Mouse (Mus musculus) c-Kit-positive CD71-positive TER-119-positive erythroid progenitor cells, embryonic 14.5 days (primary cell): ENCODE data around the gene Auts2.
A peak's percentile ranks its signal among the peaks of the same experiment; 100 is the strongest.

Experiments used
- DNase-seq: peaks from one replicate; pipeline ENCODE4 v3.0.0-alpha.2; 2013; ENCODE audit warnings: low spot score

The Auts2 gene

DNA sequence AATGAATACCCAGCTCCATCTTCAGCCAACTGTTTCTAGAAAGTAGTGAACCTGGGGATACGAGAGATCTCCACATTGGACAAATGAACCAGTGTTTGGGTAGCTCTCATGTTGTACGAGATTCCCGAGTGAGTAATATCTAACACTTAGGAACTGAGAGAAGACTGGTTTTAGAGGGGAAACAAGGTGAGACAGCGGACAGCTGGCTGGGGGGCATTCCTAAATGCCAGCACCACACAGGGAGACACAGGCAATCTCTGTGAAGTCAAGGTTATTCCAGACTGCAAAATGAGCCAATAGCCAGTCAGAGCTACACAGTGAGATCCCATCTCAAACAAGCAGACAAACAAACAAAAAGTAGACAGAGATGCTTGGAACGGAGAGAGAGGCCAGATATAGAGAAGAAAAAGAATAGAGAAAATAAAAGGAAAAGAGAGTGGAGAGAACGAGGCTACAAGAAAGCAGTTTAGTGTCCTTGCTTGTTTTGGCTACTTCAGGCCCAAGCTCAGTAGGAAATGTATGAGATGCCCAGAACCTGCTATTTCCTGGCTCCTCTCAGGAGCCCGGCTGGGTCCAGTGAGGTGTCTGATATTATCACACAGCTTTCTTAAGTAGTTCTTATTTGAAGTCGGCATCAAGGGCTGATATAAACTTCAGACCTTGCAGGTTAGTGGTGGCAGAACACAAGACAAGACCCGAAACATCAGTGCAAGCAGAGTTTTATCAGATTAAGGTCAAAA lies 224.9 kb downstream of the Auts2 start:
- DNase-seq = no peak

DNA sequence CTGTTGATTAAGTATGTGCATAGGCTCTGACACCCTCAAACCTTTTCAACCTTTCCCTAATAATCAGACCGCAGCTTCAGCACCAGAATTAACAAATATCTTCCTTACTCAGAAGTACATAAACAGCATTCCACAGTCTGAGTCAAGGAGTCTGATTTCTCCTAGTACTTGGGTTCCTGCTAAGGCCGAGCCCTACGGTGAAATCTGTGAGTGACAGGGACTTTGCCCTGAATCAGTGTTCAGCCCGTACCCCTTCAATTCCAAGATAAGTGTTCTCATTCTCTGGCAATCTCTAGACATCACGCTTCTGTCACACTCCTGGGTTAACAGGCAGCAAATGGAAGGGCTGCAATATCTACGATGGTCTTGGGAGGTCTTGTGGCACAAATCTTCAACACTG lies 226.2 kb downstream of the Auts2 start:
- no peak for DNase-seq

DNA sequence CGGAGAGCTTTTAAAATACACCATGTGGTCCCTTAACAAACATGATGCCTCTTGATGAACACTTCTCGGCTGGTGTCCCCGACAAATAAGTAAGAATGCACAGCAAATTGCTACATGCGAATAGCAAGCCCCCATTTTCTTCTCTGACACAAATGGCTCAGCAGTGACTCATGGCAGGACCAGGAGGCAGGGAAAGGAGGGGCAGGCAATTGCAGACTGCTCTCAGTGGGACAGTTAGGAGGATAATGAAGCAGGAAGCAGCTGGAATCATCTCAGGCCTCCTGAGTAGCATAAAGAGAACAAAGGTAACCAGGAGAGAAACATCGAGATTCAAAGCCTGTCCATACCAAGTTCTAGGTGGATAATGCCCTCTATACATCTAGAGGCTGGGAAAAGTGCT lies 228.8 kb downstream of the Auts2 start:
- no peak for DNase-seq

- DNase-seq = no peak
Observed at GRCm38 (mm10) chr5:132307000-132307399, 236.1 kb downstream of the Auts2 start.

DNA sequence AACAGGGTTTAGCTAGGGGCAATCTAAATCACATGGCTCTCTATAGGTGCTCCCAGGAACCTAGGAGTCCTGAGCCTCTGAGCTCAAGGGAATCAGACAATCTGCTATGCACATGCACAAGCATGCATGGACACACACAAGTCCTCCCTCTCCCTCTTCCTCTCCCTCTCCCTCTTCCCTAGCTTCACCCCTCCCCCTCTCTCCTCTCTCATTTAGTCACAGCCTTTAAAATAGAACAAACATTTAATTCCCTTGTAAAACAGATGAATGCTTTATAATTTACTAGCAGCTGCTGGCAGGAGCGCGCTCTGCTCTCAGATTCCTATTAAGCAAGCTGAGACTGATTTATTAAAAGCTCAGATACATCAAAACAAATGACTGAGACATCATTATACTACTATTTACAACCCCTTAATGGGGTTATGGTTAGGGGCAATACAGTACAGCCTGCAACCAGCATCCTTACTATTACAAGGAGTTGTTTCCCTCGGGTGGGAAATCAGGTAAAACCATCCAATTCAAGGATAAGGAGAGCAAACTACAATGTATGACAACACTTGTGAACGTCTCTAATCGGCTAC lies 237.7 kb downstream of the Auts2 start:
- no peak for DNase-seq

DNA sequence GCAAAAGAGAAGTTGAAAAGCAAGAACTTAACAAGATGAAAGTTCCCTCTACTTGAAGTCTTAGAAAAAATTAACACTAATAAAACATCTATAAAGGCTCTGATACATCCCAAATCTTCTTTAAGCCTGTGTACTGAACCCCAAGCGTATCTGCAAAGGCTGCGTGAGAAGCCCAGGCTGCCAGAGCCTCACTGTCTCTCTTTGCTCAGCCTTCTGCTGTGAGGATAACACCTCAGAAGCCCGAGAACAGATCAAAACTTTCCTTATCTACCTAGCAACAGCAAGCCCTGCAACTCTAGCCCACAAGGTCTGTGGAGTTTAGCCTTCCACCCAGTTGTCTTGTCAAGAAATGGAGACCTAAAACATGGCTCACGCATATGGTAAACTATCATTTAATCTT lies 240.4 kb downstream of the Auts2 start:
- DNase-seq = no peak

DNA sequence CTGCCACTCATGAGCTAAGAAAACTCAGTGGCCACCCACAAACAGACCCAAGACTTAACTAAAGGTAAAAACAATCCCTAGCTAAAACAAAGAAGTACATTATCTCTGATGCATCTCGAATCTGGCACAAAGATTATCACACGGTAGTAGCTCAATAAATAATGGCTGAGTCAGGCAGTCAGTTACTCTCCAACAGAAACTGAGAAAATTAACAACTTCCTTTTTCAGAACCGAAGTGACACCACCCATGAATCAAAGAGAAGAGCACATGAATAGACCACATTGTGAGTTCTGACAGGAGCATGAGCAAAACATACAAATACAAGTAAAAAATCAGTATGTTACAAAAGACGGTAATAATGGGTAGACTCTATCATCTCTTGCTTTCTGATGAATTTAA lies 242.3 kb downstream of the Auts2 start:
- no peak for DNase-seq

GRCm38 (mm10) chr5:132299716-132300115 lies 243.4 kb downstream of the Auts2 start:
- no peak for DNase-seq

DNA sequence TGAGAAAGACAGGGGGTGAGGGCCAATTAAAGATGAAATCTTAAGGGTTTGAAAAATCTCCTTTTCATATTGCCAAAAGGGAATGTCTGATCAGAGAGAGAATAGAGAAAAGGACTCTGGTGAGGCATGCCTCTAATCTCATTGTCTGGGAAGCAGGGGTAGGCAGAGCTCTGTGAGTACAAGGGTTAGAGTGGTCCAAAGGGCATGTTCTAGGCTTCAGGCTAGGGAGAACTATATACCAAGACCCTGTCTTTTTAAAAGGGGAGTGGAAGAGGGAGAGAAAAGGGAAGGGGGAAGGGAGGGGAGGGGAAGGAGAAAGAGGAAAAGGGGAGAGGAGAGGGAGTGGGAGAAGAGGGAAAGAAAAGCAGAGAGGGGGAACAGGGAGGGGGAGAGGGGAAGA lies 244.1 kb downstream of the Auts2 start:
- no peak for DNase-seq

DNA sequence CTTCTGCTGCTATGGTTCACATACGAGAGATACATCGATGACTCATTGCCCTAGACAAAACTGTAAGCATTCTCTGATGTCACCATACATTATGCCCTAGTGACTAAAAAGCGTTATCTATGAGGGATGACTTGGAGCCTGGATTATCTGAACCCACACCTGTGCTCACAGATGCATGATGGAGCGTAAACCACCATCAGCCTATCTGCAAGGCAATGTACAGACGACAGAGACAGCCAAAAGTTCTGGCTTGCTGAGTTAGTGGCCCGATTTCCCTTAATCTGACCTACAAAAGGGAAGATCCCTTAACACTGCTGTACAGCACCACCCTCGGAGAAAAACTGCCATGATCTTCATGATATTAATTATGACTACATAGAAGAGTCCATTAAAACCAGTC lies 245.8 kb downstream of the Auts2 start:
- peak; percentile 9 for DNase-seq

- no peak for DNase-seq
Observed at GRCm38 (mm10) chr5:132294469-132294868, 248.7 kb downstream of the Auts2 start.

DNA sequence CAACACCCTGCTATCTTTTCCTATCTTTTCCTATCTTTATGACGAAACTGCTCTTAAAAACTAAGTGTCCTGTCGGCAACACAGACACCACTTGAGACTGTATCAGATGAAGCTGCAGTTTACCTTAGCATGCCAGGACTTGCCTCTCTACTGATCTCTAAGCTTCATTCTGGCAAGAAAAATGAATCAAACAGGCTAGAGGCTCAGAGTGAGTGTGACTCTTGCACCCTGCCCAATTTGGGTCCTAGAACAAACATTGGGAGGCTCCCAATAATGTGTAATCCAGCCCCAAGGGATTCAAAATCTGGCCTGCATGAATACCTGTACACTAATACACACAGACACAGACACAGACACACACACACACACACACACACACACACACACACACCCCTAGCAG lies 250.2 kb downstream of the Auts2 start:
- no peak for DNase-seq

GRCm38 (mm10) chr5:132290606-132291535 lies 252.3 kb downstream of the Auts2 start:
- DNase-seq = no peak

- DNase-seq = no peak
Observed at GRCm38 (mm10) chr5:132283741-132284140, 259.4 kb downstream of the Auts2 start.

- no peak for DNase-seq
Observed at GRCm38 (mm10) chr5:132274098-132274898, 268.8 kb downstream of the Auts2 start.

GRCm38 (mm10) chr5:132272132-132272531 lies 271.0 kb downstream of the Auts2 start:
- DNase-seq = no peak

GRCm38 (mm10) chr5:132270896-132271295 lies 272.2 kb downstream of the Auts2 start:
- no peak for DNase-seq

- no peak for DNase-seq
Observed at GRCm38 (mm10) chr5:132270074-132270473, 273.1 kb downstream of the Auts2 start.

DNA sequence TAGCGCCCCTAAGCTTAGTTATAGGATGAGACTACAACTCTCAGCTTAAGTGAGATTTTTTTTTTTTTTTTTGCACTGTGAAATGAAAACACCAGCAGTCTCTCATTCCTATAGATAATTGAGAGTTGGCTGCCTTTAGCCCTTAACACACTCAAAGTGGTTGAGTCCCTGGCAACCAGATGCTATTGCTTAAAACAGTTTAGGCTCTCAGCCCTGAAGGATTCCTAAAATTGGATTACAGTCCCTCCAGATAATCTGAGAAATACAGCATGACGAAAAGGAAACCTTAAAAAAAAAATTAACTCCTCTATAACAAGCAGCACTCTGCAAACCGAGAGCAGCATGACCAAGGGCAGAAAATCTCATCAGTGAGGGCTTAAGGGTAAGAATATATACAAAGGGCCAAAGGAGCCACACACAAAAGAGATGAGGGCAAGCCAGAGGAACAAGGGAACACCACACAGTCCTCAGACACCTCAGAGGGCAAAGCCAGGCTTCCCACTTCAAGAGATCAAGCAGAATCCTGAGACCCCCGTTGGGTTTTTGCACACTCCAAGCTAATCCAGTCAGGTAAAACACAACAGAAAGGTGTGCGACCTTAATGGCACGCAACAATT lies 274.7 kb downstream of the Auts2 start:
- DNase-seq = no peak

- DNase-seq = no peak
Observed at GRCm38 (mm10) chr5:132265015-132265414, 278.1 kb downstream of the Auts2 start.

DNA sequence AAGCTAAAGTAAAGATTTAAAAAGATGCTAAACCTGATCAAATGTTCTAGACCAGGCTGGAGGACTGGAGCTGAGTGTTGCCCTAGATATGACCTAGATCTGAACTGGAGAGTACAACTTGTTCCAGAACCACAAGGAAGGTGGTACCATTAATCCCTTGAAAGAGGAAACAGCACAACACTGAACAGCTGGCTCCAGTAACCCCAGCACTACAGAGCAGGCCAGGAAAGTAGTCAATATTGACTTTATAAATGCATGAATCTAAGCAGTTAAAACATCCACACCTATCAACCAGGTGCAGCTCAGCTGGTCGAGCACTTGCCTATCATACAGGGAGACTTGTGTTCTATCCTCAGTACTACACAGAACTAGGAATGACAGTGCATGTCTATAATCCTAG lies 281.4 kb downstream of the Auts2 start:
- DNase-seq = no peak

DNA sequence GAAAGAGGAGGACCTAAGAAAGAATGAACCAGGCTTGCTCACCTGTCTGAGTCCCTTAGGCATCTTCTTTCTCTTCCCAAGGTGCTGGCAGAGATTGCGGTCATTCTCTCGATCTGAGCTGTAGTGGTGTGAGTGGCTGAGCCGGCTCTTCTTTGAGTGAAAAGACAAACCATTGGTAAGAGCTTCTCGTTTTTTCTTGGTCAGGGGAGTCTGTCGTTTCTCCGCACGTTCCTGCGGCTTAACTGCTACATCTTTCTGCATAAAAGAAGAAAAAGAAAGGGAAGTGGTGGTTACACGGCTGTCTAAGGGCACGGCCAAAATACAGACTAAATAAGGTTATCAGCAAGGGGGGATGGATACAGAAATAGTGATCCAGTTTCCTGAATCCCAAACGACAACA lies 284.3 kb downstream of the Auts2 start:
- no peak for DNase-seq
